Mouse (Mus musculus) kidney, embryonic 14.5 days (tissue): ENCODE data around the gene Nup214. TPM values are rescaled to one million over a fixed set of nuclear protein-coding genes. Genes with fewer than 3 reads are reported as not detected.
A peak's percentile ranks its signal among the peaks of the same experiment; 100 is the strongest.

Experiments used
- ATAC-seq: fragments of 200-750 bp; cut with Nextera tagmentation; 2 replicates; pipeline ENCODE4 v1.8.0; 2017; ENCODE audit warnings: moderate number of reproducible peaks, mild to moderate bottlenecking, moderate TSS enrichment, moderate library complexity; ENCODE audit not compliant: low FRiP score, low TSS enrichment
- H3K27ac ChIP-seq: fragments of 300-500 bp; sonication (generic); 2 replicates; pipeline ENCODE4 v1.5.1; 2014; ENCODE audit warnings: low read depth, mild to moderate bottlenecking, low read length, moderate library complexity, mixed read lengths
- H3K27me3 ChIP-seq: fragments of 300-500 bp; sonication (generic); 2 replicates; pipeline ENCODE4 v1.6.1; 2014; ENCODE audit warnings: mild to moderate bottlenecking, low read length; ENCODE audit not compliant: control insufficient read depth, insufficient read depth
- H3K36me3 ChIP-seq: fragments of 300-500 bp; sonication (generic); 2 replicates; pipeline ENCODE4 v1.6.1; 2014; ENCODE audit warnings: low read length, mixed read lengths; ENCODE audit not compliant: control insufficient read depth, insufficient read depth
- H3K4me1 ChIP-seq: fragments of 300-500 bp; sonication (generic); 2 replicates; pipeline ENCODE4 v1.6.1; 2014; ENCODE audit warnings: low read length, mixed read lengths; ENCODE audit not compliant: control insufficient read depth, insufficient read depth
- H3K4me2 ChIP-seq: fragments of 300-500 bp; sonication (generic); replicated peaks from 2 replicates; pipeline ENCODE4 v1.6.1; 2014; ENCODE audit warnings: low read depth, mild to moderate bottlenecking, low read length
- H3K4me3 ChIP-seq: fragments of 300-500 bp; sonication (generic); 2 replicates; pipeline ENCODE4 v1.5.1; 2014; ENCODE audit warnings: mild to moderate bottlenecking, low read length
- H3K9ac ChIP-seq: fragments of 300-500 bp; sonication (generic); 2 replicates; pipeline ENCODE4 v1.6.1; 2014; ENCODE audit warnings: low read depth, mild to moderate bottlenecking, low read length, moderate library complexity
- H3K9me3 ChIP-seq: fragments of 300-500 bp; sonication (generic); 2 replicates; pipeline ENCODE4 v1.6.1; 2016; ENCODE audit warnings: low read length; ENCODE audit not compliant: control insufficient read depth
- WGBS: fragments of 180-500 bp; shearing (Covaris S2); extraction: QIAGEN DNeasy Blood & Tissue Kit; methylation state at CpG from one replicate; pipeline ENCODE4 v1.1.7; 2014; 5-methylcytosine and 5-hydroxymethylcytosine counted together
- polyA plus RNA-seq: library from polyadenylated mRNA; unstranded; fragments of >200 nt; fragmentation: Nextera tagmentation; extraction: Ambion mirVana; gene quantifications from 2 replicates; pipeline ENCODE4 v1.2.1, GENCODE M21; 2014

Nup214 gene
- polyA plus RNA-seq, 1 experiment from 2014 or later, result 97.4 TPM

- Histone ChIP-seq H3K4me3 (no peak overlapping the region), H3K4me1 (peaks cover 2% of the 10 kb centered on the region; the same call in 1 of the 2 replicates), H3K27ac (0 out of 2 replicates have a peak overlapping the region, but pooled peaks have one; percentile 24), H3K36me3 (no peaks in the 10 kb centered on the region), H3K4me2 (no peak overlapping the region), H3K27me3 (peaks cover 22% of the 10 kb centered on the region), H3K9me3 (no peaks in the 10 kb centered on the region), H3K9ac (no peak overlapping the region)
- WGBS, result 44% methylated on average over 8 of the region's 8 CpGs
- ATAC-seq, result no peak
These were observed 104.3 kb downstream of the Nup214 start for GRCm38 (mm10) chr2:32078522-32078921.

- H3K9ac ChIP-seq, result no peak overlapping the region
- ATAC-seq, result no peak
- H3K4me1 ChIP-seq, result peaks cover 10% of the 10 kb centered on the region; the same call in 1 of the 2 replicates
- peaks cover 29% of the 10 kb centered on the region for H3K27me3 ChIP-seq
- WGBS, result 85% methylated on average over 14 of the region's 14 CpGs
- no peaks in the 10 kb centered on the region for H3K36me3 ChIP-seq
- peak overlapping the region; percentile 24; the same call in 1 of the 2 replicates for H3K27ac ChIP-seq
- H3K4me3 ChIP-seq, result no peak overlapping the region
- H3K4me2 ChIP-seq, result no peak overlapping the region
- H3K9me3 ChIP-seq, result no peaks in the 10 kb centered on the region
These were observed 105.0 kb downstream of the Nup214 start for GRCm38 (mm10) chr2:32079191-32079725.

GRCm38 (mm10) chr2:32080681-32081080, 106.4 kb downstream of the Nup214 start:
- Histone ChIP-seq H3K4me3 (no peak overlapping the region), H3K27ac (no peak overlapping the region), H3K9ac (no peak overlapping the region), H3K4me1 (peaks cover 10% of the 10 kb centered on the region; the same call in 1 of the 2 replicates), H3K9me3 (no peaks in the 10 kb centered on the region), H3K36me3 (no peaks in the 10 kb centered on the region), H3K4me2 (no peak overlapping the region), H3K27me3 (peaks cover 38% of the 10 kb centered on the region)
- ATAC-seq, result no peak
- 81% methylated on average over 3 of the region's 3 CpGs for WGBS

GRCm38 (mm10) chr2:32081296-32081929, 107.2 kb downstream of the Nup214 start:
- H3K4me3 ChIP-seq, result peak overlapping the region; percentile 2; the same call in 1 of the 2 replicates
- WGBS, result 81% methylated on average over 14 of the region's 14 CpGs
- peak overlapping the region; percentile 100; the same call in 1 of the 2 replicates for H3K4me2 ChIP-seq

GRCm38 (mm10) chr2:32082229-32082628, 108.0 kb downstream of the Nup214 start:
- Histone ChIP-seq H3K36me3 (no peaks in the 10 kb centered on the region), H3K27me3 (peaks cover 42% of the 10 kb centered on the region), H3K27ac (no peak overlapping the region), H3K4me1 (peaks cover 10% of the 10 kb centered on the region; the same call in 1 of the 2 replicates), H3K9ac (no peak overlapping the region), H3K4me3 (peak overlapping the region; percentile 64; the same call in 1 of the 2 replicates), H3K4me2 (peak overlapping the region; percentile 100), H3K9me3 (no peaks in the 10 kb centered on the region)
- no peak for ATAC-seq
- WGBS, result 12% methylated on average over 2 of the region's 2 CpGs

More at GRCm38 (mm10) chr2:32081296-32081929, 107.2 kb downstream of the Nup214 start:
- Histone ChIP-seq H3K9ac (no peak overlapping the region), H3K27me3 (peaks cover 42% of the 10 kb centered on the region), H3K36me3 (no peaks in the 10 kb centered on the region), H3K27ac (no peak overlapping the region), H3K9me3 (no peaks in the 10 kb centered on the region), H3K4me1 (peaks cover 10% of the 10 kb centered on the region; the same call in 1 of the 2 replicates)
- ATAC-seq, result no peak

GRCm38 (mm10) chr2:32083159-32084011, 109.1 kb downstream of the Nup214 start:
- 1% methylated on average over 78 of the region's 91 CpGs for WGBS
- Histone ChIP-seq H3K9ac (peak overlapping the region; percentile 57), H3K4me1 (peaks cover 14% of the 10 kb centered on the region), H3K4me2 (peak overlapping the region; percentile 100), H3K36me3 (no peaks in the 10 kb centered on the region), H3K27ac (no peak overlapping the region), H3K4me3 (peak overlapping the region; percentile 64), H3K9me3 (no peaks in the 10 kb centered on the region), H3K27me3 (peaks cover 52% of the 10 kb centered on the region)
- peak; percentile 40 for ATAC-seq

- ATAC-seq, result peak; percentile 51
- WGBS, result under 1% methylated on average over 65 of the region's 68 CpGs
- H3K4me2 ChIP-seq, result peak within 1 kb of the TSS; percentile 100
- peak within 1 kb of the TSS; percentile 57; the same call in 1 of the 2 replicates for H3K9ac ChIP-seq
- peaks cover 21% of the 10 kb centered on the region for H3K4me1 ChIP-seq
- H3K4me3 ChIP-seq, result peak within 1 kb of the TSS; percentile 64
- H3K27me3 ChIP-seq, result peaks cover 55% of the 10 kb centered on the region
- no peaks in the 10 kb centered on the region for H3K9me3 ChIP-seq
- no peak within 1 kb of the TSS for H3K27ac ChIP-seq
- H3K36me3 ChIP-seq, result no peaks in the 10 kb centered on the region
These were observed 110.1 kb downstream of the Nup214 start, which contains the start of gene Fam78a for GRCm38 (mm10) chr2:32084111-32084871. TSS of gene Fam78a (minus strand) at chr2:32084857.

GRCm38 (mm10) chr2:32084872-32085199, 110.6 kb downstream of the Nup214 start:
- Histone ChIP-seq H3K27me3 (peaks cover 55% of the 10 kb centered on the region), H3K9ac (no peak overlapping the region), H3K27ac (no peak overlapping the region)

More at GRCm38 (mm10) chr2:32084872-32085199, 110.6 kb downstream of the Nup214 start:
- H3K4me2 ChIP-seq, result peak overlapping the region; percentile 100
- H3K4me3 ChIP-seq, result peak overlapping the region; percentile 64
- H3K4me1 ChIP-seq, result peaks cover 21% of the 10 kb centered on the region
- 24% methylated on average over 2 of the region's 2 CpGs for WGBS
- ATAC-seq, result no peak
- no peaks in the 10 kb centered on the region for H3K36me3 ChIP-seq
- no peaks in the 10 kb centered on the region for H3K9me3 ChIP-seq
